Mouse (Mus musculus): ENCODE data around the gene Rab29.

DNA sequence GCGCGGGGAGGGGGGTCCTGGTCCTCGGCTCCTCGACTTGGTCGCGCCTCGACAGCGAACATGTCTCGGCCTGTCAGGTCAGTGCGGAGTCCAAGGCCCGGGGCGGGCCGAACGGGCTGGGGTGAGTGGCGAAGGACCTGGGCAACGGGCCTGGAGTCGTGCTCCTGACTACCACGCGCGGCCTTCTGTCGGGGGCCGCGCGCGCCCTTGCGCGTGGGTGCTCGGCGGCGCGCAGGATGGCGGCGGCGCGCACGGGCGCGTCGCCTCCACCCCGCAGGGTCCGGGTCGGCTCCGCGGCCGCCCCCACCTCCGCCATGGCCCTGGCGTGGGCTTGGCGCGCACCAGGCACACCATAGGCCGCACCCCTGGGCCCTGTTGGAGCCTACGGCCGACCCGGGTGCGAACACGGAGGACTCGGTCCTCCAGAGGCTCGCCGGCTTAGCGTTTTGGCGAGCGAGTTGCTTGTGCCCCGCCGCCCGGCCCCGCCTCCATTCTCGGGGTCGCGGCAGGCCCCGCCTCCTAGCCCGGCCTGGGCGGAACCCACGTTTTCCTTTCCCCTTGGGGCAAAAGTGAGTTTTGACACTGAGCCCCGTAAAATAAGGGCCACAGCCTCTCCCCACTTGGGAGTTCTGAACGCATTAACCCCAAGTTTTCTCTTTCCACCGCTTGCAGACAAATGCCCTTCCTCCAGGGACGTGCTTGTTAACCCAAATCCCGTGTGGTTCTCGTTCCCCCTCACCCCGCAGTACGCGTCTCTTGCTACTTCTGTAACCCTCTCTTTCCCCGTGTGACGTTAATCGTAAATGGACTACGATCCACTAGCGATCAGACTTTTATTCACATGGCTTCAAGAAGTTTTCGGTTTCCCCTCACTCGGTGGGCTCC, 43.9 kb downstream of the Rab29 start:
- no peak for TF ChIP-seq GATA1 (IDR thresholded peaks at IDR 0.05; ENCODE audit: borderline replicate concordance, low read length)
- no peak for TF ChIP-seq CTCF (IDR thresholded peaks at IDR 0.05; ENCODE audit: low read depth, low read length)
- TF ChIP-seq POLR2AphosphoS5 (IDR thresholded peaks at IDR 0.05; ENCODE audit: insufficient replicate concordance, low read depth, low read length): no peak
- TF ChIP-seq GATA2 (IDR thresholded peaks at IDR 0.05; ENCODE audit: borderline replicate concordance, low read depth, low read length): no peak
- TF ChIP-seq TAL1 (conservative IDR thresholded peaks at IDR 0.05; ENCODE audit: low read depth, low read length): no peak
